Mouse (Mus musculus) leukemia stem cell, adult 10-12 weeks (primary cell): Measurements from ENCODE around the gene Vsig2. TPM values are rescaled to one million over a fixed set of nuclear protein-coding genes. Genes with fewer than 3 reads are reported as not detected.

Experiments used
- polyA plus RNA-seq: library from polyadenylated mRNA; stranded (reverse); fragments of >175 nt; gene quantifications from 2 replicates; pipeline ENCODE4 v1.2.3, GENCODE M21; 2012; ENCODE audit warnings: low replicate concordance

The Vsig2 gene
- polyA plus RNA-seq = not detected in 2 replicates

GRCm38 (mm10) chr9:37539170-37540025 is at the start of gene Vsig2:
Gene Vsig2 (plus strand): TSS chr9:37539255.

GRCm38 (mm10) chr9:37527396-37528224 is 11.4 kb upstream of the Vsig2 start, which contains the start of gene Esam:
Gene Esam (plus strand): TSS chr9:37528078.

GRCm38 (mm10) chr9:37552536-37553293 is 13.7 kb downstream of the Vsig2 start, which contains the start of gene Nrgn:
Gene Nrgn (minus strand): TSS chr9:37552904.

GRCm38 (mm10) chr9:37554838-37555748 is 16.0 kb downstream of the Vsig2 start, which contains the start of gene Siae:
Gene Siae (plus strand): TSS chr9:37555698.

Other genes with a start within 250 kb of the Vsig2 start
- gene Ccdc15, start 190.8 kb upstream of the Vsig2 start, polyA plus RNA-seq = 30.5 and 34.8 TPM in 2 replicates
- gene Hepacam, start 171.9 kb upstream of the Vsig2 start, polyA plus RNA-seq = 0.05 TPM in 1 of 2 replicates, not detected in the other
- gene Robo4, start 137.4 kb upstream of the Vsig2 start, polyA plus RNA-seq = 1.2 and 4.0 TPM in 2 replicates
- gene Robo3, start 106.0 kb upstream of the Vsig2 start, polyA plus RNA-seq = 0.65 and 1.5 TPM in 2 replicates
- gene Msantd2, start 49.9 kb upstream of the Vsig2 start, polyA plus RNA-seq = 10.9 and 13.7 TPM in 2 replicates
- 0.55 and 3.4 TPM in 2 replicates for gene Esam, start 11.2 kb upstream of the Vsig2 start, polyA plus RNA-seq
- gene Nrgn, start 13.6 kb downstream of the Vsig2 start, polyA plus RNA-seq = 101 and 127 TPM in 2 replicates
- gene Siae, start 16.4 kb downstream of the Vsig2 start, polyA plus RNA-seq = 0.34 and 0.44 TPM in 2 replicates
- gene Spa17, start 74.5 kb downstream of the Vsig2 start, polyA plus RNA-seq = not detected in 2 replicates
- gene Tbrg1, start 118.1 kb downstream of the Vsig2 start, polyA plus RNA-seq = 20.1 and 35.3 TPM in 2 replicates
- not detected in 2 replicates for gene Panx3, start 130.0 kb downstream of the Vsig2 start, polyA plus RNA-seq
- not detected in 2 replicates for gene Olfr160, start 177.0 kb downstream of the Vsig2 start, polyA plus RNA-seq
- not detected in 2 replicates for gene Olfr874, start 205.9 kb downstream of the Vsig2 start, polyA plus RNA-seq
- gene Olfr875, start 232.6 kb downstream of the Vsig2 start, polyA plus RNA-seq = not detected in 2 replicates